Mouse (Mus musculus): ENCODE data around the gene Trap1. TPM values are rescaled to one million over a fixed set of nuclear protein-coding genes. Genes with fewer than 3 reads are reported as not detected.

Gene Trap1
- total RNA-seq, 1 experiment: 157 TPM

DNA sequence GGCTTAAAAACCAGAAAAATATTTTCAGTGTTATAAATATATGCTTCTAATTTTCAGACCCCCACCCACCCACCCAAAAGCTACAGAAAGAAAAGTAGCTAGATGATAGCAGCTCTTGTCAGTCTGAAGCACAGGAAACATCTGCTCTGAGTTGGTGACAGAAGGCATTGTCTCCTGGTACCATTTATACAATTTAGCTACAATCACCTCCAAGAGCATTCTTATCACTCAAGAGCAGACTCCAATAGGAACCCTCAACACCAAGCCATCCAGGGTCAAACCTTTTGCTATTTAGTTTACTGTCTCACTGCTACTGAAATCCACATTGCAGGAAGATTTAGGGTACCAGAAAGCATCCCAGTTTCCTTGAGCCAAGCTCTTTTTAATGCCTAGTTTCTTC lies 19.3 kb upstream of the Trap1 start:
- H3K27ac ChIP-seq (ENCODE audit: insufficient read depth, low read depth, low read length, poor library complexity, severe bottlenecking): no peak overlapping the region
- H3K4me3 ChIP-seq (ENCODE audit: insufficient read depth in 1 of 2, low read depth in 1 of 2, low read length in 2 of 2, poor library complexity in 1 of 2, severe bottlenecking in 1 of 2): no peak overlapping the region
- H3K36me3 ChIP-seq (ENCODE audit: control insufficient read depth, insufficient read depth, low read length, poor library complexity, severe bottlenecking): peaks cover 27% of the 10 kb centered on the region
- H3K4me1 ChIP-seq (ENCODE audit: control insufficient read depth in 2 of 2, insufficient read depth in 2 of 2, low read length in 2 of 2, poor library complexity in 1 of 2): no peaks in the 10 kb centered on the region; a peak in 1 of 4 replicates
- in situ Hi-C loops (cut with MboI; ENCODE audit: low sequenced_read_pairs in 2 of 2, unreplicated experiment in 2 of 2): no loop called here
- no peak for DNase-seq (ENCODE audit: low read depth, low spot score)
- TF ChIP-seq MAFK (IDR thresholded peaks at IDR 0.05; ENCODE audit: insufficient read depth, low read depth, low read length) (no peak), ZC3H11A (IDR thresholded peaks at IDR 0.05; ENCODE audit: borderline replicate concordance, low read depth, low read length) (no peak), HCFC1 (IDR thresholded peaks at IDR 0.05; ENCODE audit: borderline replicate concordance, insufficient read depth, low read length) (no peak), ZNF384 (IDR thresholded peaks at IDR 0.05; ENCODE audit: low read depth, low read length) (no peak), CHD2 (IDR thresholded peaks at IDR 0.05; ENCODE audit: low read depth, low read length) (no peak)
- H3K9ac ChIP-seq (ENCODE audit: insufficient read depth, low read depth, low read length, poor library complexity, severe bottlenecking): no peak overlapping the region
- H3K9me3 ChIP-seq (ENCODE audit: control insufficient read depth, insufficient read depth, low read depth, low read length): no peaks in the 10 kb centered on the region

DNA sequence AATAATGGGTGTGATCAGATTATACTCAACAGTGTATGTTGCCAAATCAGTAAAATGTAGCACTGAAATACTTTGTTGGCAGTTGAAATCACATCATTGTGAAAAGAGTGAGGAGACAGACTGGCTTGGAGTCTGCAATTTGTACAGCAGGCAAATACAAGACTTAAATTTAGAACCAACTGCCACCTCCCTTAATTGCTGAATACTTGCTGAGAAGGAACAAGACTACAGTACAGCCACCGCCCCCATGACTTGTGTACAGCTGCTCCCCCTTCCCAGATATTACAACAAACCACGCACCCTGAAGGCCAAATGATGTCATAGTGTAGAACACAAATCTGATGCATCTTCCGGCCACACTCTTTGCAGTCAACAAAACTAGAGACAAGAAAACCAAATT lies 18.5 kb upstream of the Trap1 start:
- H3K9me3 ChIP-seq (ENCODE audit: control insufficient read depth, insufficient read depth, low read depth, low read length): no peaks in the 10 kb centered on the region
- peaks cover 29% of the 10 kb centered on the region for H3K36me3 ChIP-seq (ENCODE audit: control insufficient read depth, insufficient read depth, low read length, poor library complexity, severe bottlenecking)
- H3K27ac ChIP-seq (ENCODE audit: insufficient read depth, low read depth, low read length, poor library complexity, severe bottlenecking): no peak overlapping the region; the same call in 1 of the 2 replicates
- no peaks in the 10 kb centered on the region; a peak in 1 of 4 replicates for H3K4me1 ChIP-seq (ENCODE audit: control insufficient read depth in 2 of 2, insufficient read depth in 2 of 2, low read length in 2 of 2, poor library complexity in 1 of 2)
- H3K9ac ChIP-seq (ENCODE audit: insufficient read depth, low read depth, low read length, poor library complexity, severe bottlenecking): no peak overlapping the region
- DNase-seq (ENCODE audit: low read depth, low spot score): no peak
- H3K4me3 ChIP-seq (ENCODE audit: insufficient read depth in 1 of 2, low read depth in 1 of 2, low read length in 2 of 2, poor library complexity in 1 of 2, severe bottlenecking in 1 of 2): no peak overlapping the region
- TF ChIP-seq ZNF384 (IDR thresholded peaks at IDR 0.05; ENCODE audit: low read depth, low read length) (no peak), HCFC1 (IDR thresholded peaks at IDR 0.05; ENCODE audit: borderline replicate concordance, insufficient read depth, low read length) (no peak), CHD2 (IDR thresholded peaks at IDR 0.05; ENCODE audit: low read depth, low read length) (no peak)
- in situ Hi-C loops (cut with MboI; ENCODE audit: low sequenced_read_pairs in 2 of 2, unreplicated experiment in 2 of 2): no loop called here

DNA sequence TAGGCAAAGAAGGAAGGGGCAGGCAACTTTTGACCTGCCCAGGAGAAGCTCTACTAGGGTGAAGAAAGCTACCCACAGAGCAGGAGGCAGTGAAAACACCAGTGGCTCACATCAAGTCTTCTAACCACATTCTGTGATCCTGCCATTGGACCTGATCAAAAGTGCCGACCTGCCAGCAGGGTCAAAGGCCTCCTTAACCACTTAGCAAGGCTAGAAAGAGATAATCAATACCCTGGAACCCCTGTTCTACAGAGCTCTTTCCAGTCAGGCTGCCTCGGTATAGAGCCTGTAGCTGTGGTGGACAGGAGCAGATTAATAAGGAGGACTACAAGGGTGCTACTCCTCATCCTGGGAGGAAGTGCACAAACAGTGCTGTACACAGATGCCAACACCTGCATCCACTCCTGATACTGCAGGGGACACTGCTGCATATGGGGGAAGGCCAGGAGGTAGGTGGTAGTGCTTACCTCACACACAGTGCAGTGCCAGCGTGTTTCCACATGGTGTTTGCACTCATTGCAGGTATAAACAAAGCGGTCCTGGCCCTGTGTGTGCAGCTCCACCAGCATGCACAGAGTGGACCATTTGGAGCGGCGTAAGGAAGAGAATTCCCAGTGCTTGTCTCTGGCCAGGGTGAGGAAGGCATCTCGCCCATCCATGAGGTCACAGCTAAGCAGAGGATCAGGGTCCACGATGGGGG lies 9.7 kb upstream of the Trap1 start:
- Histone ChIP-seq H3K4me1 (ENCODE audit: control insufficient read depth in 2 of 2, insufficient read depth in 2 of 2, low read length in 2 of 2, poor library complexity in 1 of 2) (peaks cover 0 to 4% of the 10 kb centered on the region in 2 experiments; a peak in 2 of 4 replicates), H3K4me3 (ENCODE audit: insufficient read depth in 1 of 2, low read depth in 1 of 2, low read length in 2 of 2, poor library complexity in 1 of 2, severe bottlenecking in 1 of 2) (no peak overlapping the region), H3K27ac (ENCODE audit: insufficient read depth, low read depth, low read length, poor library complexity, severe bottlenecking) (no peak overlapping the region), H3K9ac (ENCODE audit: insufficient read depth, low read depth, low read length, poor library complexity, severe bottlenecking) (no peak overlapping the region), H3K9me3 (ENCODE audit: control insufficient read depth, insufficient read depth, low read depth, low read length) (no peaks in the 10 kb centered on the region), H3K36me3 (ENCODE audit: control insufficient read depth, insufficient read depth, low read length, poor library complexity, severe bottlenecking) (peaks cover 51% of the 10 kb centered on the region)
- no peak for TF ChIP-seq ZC3H11A (IDR thresholded peaks at IDR 0.05; ENCODE audit: borderline replicate concordance, low read depth, low read length)
- no peak for TF ChIP-seq ZNF384 (IDR thresholded peaks at IDR 0.05; ENCODE audit: low read depth, low read length)
- no peak for TF ChIP-seq MAFK (IDR thresholded peaks at IDR 0.05; ENCODE audit: insufficient read depth, low read depth, low read length)
- TF ChIP-seq CHD2 (IDR thresholded peaks at IDR 0.05; ENCODE audit: low read depth, low read length): no peak
- TF ChIP-seq HCFC1 (IDR thresholded peaks at IDR 0.05; ENCODE audit: borderline replicate concordance, insufficient read depth, low read length): no peak
- in situ Hi-C loops (cut with MboI; ENCODE audit: low sequenced_read_pairs in 2 of 2, unreplicated experiment in 2 of 2): no loop called here
- DNase-seq (ENCODE audit: low read depth, low spot score): no peak

DNA sequence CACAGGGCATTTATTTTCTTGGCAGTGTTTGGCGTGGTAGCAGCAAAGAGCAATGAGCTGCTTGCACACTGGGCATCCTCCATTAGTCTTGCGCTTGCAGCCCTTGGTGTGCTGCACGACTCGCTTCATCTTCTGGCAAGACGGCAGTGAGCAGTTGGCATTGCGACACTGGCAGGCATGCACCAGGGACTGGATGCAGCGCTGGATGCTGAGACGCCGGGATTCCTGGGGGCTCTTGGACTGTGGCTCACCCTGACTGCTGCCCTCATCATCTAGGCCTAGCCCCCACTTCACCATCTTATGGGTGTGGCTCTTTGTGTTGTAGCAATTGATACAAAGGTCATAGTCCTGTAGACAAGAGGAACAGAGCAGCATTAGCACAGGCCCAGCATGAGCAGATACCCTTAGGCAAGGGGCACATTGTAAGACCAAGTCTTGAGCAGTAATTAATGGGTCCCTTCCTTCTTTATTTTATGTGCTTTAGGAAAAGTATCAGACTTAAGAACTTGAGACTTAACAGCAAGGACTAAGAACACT lies 8.3 kb upstream of the Trap1 start:
- Histone ChIP-seq H3K9me3 (ENCODE audit: control insufficient read depth, insufficient read depth, low read depth, low read length) (no peaks in the 10 kb centered on the region), H3K4me1 (ENCODE audit: control insufficient read depth in 2 of 2, insufficient read depth in 2 of 2, low read length in 2 of 2, poor library complexity in 1 of 2) (peaks cover 0 to 4% of the 10 kb centered on the region in 2 experiments; a peak in 2 of 4 replicates), H3K9ac (ENCODE audit: insufficient read depth, low read depth, low read length, poor library complexity, severe bottlenecking) (no peak overlapping the region), H3K4me3 (ENCODE audit: insufficient read depth in 1 of 2, low read depth in 1 of 2, low read length in 2 of 2, poor library complexity in 1 of 2, severe bottlenecking in 1 of 2) (no peak overlapping the region), H3K36me3 (ENCODE audit: control insufficient read depth, insufficient read depth, low read length, poor library complexity, severe bottlenecking) (peaks cover 43% of the 10 kb centered on the region), H3K27ac (ENCODE audit: insufficient read depth, low read depth, low read length, poor library complexity, severe bottlenecking) (no peak overlapping the region)
- DNase-seq (ENCODE audit: low read depth, low spot score): no peak
- TF ChIP-seq ZNF384 (IDR thresholded peaks at IDR 0.05; ENCODE audit: low read depth, low read length) (no peak), ZC3H11A (IDR thresholded peaks at IDR 0.05; ENCODE audit: borderline replicate concordance, low read depth, low read length) (no peak)
- in situ Hi-C loops (cut with MboI; ENCODE audit: low sequenced_read_pairs in 2 of 2, unreplicated experiment in 2 of 2): no loop called here

Measured in ES-E14 (cell line).